Mouse (Mus musculus): ENCODE measurements around the gene Lcn2.
"Not testable (repeated sequence)": the region's sequence is repeated elsewhere in the genome, so short reads cannot be mapped to it uniquely, and the experiment has no call there.

- not testable (repeated sequence) for TF ChIP-seq FLI1 (IDR thresholded peaks at IDR 0.05; ENCODE audit: low read length); GATA1 (IDR thresholded peaks at IDR 0.05; ENCODE audit: borderline replicate concordance, low read length)
These were observed 25.8 kb downstream of the Lcn2 start for GRCm38 (mm10) chr2:32362274-32362673.

Measured in megakaryocyte, embryonic 14.5 days (primary cell).